Mouse (Mus musculus) olfactory bulb, adult 2 months (tissue): ENCODE data around the gene Sirt5.

Source experiments
- CTCF ChIP-seq: fragments of 200-500 bp; IDR thresholded peaks from 2 replicates; pipeline ENCODE4 v1.5.1; 2012; ENCODE audit warnings: low read depth, mild to moderate bottlenecking, low read length, moderate library complexity; ENCODE audit not compliant: insufficient read depth
- POLR2A ChIP-seq: fragments of 200-500 bp; IDR thresholded peaks from 2 replicates; pipeline ENCODE4 v1.6.1; 2012; ENCODE audit warnings: mild to moderate bottlenecking, low read depth, low read length, moderate library complexity; ENCODE audit not compliant: insufficient read depth

DNA sequence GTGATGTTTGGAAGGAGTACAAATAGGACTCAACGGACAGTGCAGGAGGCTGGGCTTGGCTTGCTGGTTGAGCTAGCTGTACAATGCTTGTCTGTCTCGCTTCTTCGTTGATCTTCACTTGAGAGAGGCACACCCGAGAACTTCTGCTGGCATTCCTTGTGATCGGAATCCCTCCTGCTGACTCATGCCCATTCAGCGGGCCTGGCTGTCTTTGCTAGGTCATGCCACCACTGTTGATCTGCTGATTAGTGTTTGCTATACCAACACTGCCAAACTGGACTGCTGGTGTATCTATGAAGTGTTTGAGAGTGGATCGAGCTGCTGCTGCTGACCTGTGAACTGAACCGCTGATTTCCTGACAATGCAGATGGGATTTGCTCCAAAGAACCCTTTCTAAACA is 15.9 kb upstream of the Sirt5 start:
- TF ChIP-seq CTCF = no peak
- TF ChIP-seq POLR2A = no peak
